Mouse (Mus musculus): Measurements from ENCODE around the gene Adora1. TPM values are rescaled to one million over a fixed set of nuclear protein-coding genes. Genes with fewer than 3 reads are reported as not detected.
A peak's percentile ranks its signal among the peaks of the same experiment; 100 is the strongest.

The Adora1 gene
- polyA plus RNA-seq, 1 experiment from 2014 or later, result 0.06 TPM

DNA sequence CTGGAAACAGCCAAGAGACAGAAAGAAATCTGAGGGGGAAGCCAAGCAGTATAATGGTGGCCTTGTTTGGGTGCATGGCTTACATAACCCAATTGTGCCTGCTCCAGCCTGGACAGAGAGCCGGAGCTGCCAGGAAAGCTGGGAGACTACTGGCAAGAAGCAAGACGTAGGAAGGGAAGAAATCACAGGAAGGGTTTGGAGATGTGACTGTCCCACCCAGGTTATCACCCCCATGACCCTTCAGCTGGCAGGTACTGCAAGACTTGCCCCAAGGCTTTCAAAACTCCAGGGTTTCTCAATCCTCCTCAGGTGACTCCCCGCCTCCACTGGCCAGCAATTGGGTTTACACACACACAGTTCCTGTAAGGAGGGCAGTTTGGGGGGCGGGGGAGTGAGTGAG lies 53.2 kb downstream of the Adora1 start, which contains the start of gene Chil1:
Gene Chil1, plus strand, starts transcription at position 152 of the 400 bp plus-strand sequence.
- no peak within 1 kb of the TSS for H3K4me3 ChIP-seq
- ATAC-seq, result no peak
- WGBS (ENCODE audit: insufficient replicate concordance), result 59% methylated on average over 4 of the region's 4 CpGs

DNA sequence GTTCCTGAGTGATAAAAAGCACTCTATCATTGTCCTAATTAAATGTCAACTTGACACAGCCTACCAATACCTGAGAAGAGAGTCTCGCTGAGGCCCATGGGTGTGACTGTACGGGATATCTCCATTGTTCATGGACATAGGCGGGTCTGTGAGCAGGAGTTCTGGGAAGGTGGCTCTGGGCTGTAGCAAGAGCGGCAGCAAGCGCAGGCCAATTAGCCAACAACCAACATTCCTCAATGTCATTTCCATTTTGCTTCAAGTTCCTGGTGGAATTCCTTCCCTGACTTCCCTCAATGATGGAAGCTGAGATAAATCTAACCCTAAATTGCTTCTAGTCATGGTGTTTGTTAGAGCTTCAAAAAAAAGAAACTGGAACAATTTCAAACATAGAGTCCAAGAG lies 57.3 kb downstream of the Adora1 start:
- peaks cover 8% of the 10 kb centered on the region for H3K4me1 ChIP-seq
- no peak overlapping the region for H3K27ac ChIP-seq
- no peaks in the 10 kb centered on the region for H3K9me3 ChIP-seq (replicated peaks)
- WGBS (ENCODE audit: insufficient replicate concordance), result 74% methylated on average over 5 of the region's 5 CpGs
- H3K27me3 ChIP-seq (replicated peaks), result peaks cover 18% of the 10 kb centered on the region; the same call in 1 of the 2 replicates
- H3K9ac ChIP-seq, result no peak overlapping the region
- H3K4me2 ChIP-seq, result no peak overlapping the region
- no peak for ATAC-seq
- H3K36me3 ChIP-seq, result no peaks in the 10 kb centered on the region
- H3K4me3 ChIP-seq, result no peak overlapping the region

More for the DNA sequence above, 53.2 kb downstream of the Adora1 start, which contains the start of gene Chil1:
- H3K27ac ChIP-seq, result no peak within 1 kb of the TSS
- peaks cover 31% of the 10 kb centered on the region; the same call in 1 of the 2 replicates for H3K27me3 ChIP-seq (replicated peaks)
- no peaks in the 10 kb centered on the region for H3K36me3 ChIP-seq
- no peak within 1 kb of the TSS for H3K4me2 ChIP-seq
- no peaks in the 10 kb centered on the region for H3K9me3 ChIP-seq (replicated peaks)
- H3K9ac ChIP-seq, result no peak within 1 kb of the TSS
- peaks cover 8% of the 10 kb centered on the region for H3K4me1 ChIP-seq

DNA sequence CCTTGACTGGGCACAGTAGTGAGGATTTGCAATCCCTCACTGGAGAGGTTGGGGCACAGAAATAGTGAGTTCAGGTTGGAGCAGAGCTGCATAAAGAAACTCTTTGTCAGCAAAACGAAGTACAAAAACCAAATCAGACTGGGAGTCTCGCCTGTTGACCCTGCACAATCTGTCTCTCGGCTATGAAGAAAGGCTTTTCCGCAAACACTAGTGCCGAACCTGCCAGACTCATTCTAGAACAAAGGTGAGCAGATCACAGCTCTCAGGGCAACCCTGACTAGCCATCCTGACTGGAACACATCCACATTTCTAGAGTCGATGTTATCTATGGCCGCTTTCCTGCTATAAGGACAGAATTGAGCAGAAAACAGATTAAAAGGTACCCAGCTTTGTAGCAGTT lies 62.1 kb downstream of the Adora1 start:
- H3K4me2 ChIP-seq, result no peak overlapping the region
- no peak for ATAC-seq
- H3K36me3 ChIP-seq, result no peaks in the 10 kb centered on the region
- H3K4me3 ChIP-seq, result no peak overlapping the region
- 0 out of 2 replicates have a peak, but pooled peaks cover 9% of the 10 kb centered on the region for H3K27me3 ChIP-seq (replicated peaks)
- H3K27ac ChIP-seq, result no peak overlapping the region
- peaks cover 9% of the 10 kb centered on the region for H3K4me1 ChIP-seq
- no peak overlapping the region for H3K9ac ChIP-seq
- no peaks in the 10 kb centered on the region for H3K9me3 ChIP-seq (replicated peaks)
- 68% methylated on average over 7 of the region's 7 CpGs for WGBS (ENCODE audit: insufficient replicate concordance)

DNA sequence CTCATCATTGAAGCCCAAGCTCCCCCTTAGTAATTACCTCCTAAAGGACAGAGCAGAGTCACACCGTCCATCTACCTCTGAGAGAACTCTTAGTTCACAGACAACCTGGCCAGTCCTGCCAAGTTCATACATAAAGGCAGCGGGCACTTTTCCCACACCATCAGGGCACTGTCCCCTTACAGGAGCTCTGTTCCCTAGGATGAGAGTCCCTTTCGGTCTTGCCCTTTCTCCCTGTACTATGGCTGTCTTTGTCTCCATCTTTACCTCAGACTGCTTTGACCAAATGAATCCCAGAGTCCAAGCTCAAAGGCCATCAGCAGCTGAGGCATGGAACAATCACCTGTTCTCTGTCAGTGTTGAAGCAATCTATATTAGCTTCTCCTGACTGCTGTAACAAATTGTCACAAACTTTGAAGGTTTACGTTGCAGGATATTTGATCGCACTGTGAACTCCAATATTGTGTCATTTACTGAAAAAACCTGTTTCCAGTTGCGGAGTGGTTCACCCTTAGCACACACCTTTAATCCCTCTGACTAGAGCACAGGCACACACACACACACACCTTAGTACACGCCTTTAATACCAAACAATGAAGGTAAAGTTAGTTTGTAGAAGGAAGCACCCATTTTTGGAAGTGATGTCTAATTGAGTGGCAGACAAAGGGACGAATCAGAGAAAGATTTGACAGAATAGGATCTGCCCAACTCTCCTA lies 66.1 kb downstream of the Adora1 start:
- Histone ChIP-seq H3K4me2 (no peak overlapping the region), H3K36me3 (no peaks in the 10 kb centered on the region), H3K27ac (no peak overlapping the region), H3K9ac (no peak overlapping the region), H3K4me3 (no peak overlapping the region), H3K4me1 (peaks cover 19% of the 10 kb centered on the region), H3K27me3 (replicated peaks) (peaks cover 10% of the 10 kb centered on the region; the same call in 1 of the 2 replicates), H3K9me3 (replicated peaks) (no peaks in the 10 kb centered on the region)
- WGBS (ENCODE audit: insufficient replicate concordance), result 69% methylated on average over 8 of the region's 8 CpGs
- no peak for ATAC-seq

DNA sequence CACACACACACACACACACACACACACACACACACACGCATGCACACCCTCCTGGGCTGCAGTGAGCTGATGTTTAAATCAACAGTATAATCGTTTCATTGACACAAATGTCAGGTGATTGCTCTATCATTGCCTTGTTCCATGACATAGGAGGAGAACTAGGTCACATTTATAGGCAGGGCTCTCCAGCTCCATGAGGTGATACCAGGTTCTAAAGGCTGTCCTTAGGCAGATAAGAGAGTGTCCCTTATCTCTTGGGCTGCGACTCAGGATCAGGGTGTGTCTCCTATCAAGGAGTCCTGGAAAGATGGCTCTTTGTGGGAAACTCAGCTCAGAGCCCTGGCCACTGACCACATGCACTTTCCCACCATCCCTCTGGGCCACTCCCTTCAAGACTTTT lies 66.7 kb downstream of the Adora1 start:
- Histone ChIP-seq H3K4me3 (no peak overlapping the region), H3K4me1 (peaks cover 19% of the 10 kb centered on the region), H3K9me3 (replicated peaks) (no peaks in the 10 kb centered on the region), H3K9ac (no peak overlapping the region), H3K36me3 (no peaks in the 10 kb centered on the region), H3K27me3 (replicated peaks) (peaks cover 13% of the 10 kb centered on the region; the same call in 1 of the 2 replicates), H3K27ac (no peak overlapping the region), H3K4me2 (no peak overlapping the region)
- ATAC-seq, result peak; percentile 71; the same call in 1 of the 2 replicates
- WGBS (ENCODE audit: insufficient replicate concordance), result 36% methylated on average over 3 of the region's 3 CpGs

DNA sequence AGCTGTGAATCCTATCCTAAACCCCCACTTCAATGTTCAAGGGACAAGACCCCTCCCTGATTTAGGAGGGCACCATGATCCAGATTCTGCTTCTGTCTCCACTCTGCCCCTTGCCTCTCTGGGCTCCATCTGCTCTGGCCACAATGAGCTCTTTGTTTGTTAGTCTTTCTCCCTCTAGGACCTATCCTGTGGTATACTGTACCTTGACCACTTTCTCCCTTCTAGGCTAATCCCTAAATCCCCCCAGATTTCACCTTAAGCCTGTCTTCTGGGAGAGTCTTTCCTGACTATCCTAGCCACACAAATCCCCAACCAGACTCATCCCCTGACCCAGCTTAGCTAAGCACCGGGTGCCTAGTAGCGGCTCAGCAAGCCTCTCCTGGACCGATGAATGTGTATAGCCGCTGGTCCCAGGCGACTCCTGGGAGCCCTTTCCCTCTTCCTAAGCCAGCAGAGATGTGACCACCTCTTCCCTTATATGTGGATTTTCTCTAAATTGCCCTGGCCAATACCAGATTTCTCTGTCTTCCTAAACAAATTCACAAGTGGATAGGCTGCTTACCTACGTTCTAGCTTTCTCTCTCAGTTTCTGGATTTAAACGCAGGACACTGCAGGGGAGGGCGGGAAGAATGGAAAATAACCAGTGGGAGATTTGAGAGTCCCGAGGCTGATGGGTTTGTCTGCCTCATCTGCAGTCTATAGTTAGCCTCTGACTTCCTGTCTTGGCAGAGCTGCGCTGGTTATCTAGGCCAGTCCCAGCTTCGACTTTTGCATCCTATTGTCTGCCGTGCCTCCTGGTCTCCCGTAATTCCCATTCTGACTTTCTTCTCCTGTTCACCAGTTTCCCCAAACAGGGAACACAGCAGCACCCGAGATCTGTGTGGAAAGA lies 67.6 kb downstream of the Adora1 start:
- peaks cover 19% of the 10 kb centered on the region for H3K4me1 ChIP-seq
- 0 out of 2 replicates have a peak overlapping the region, but pooled peaks have one; percentile 9 for H3K4me2 ChIP-seq
- H3K4me3 ChIP-seq, result no peak overlapping the region
- 33% methylated on average over 14 of the region's 14 CpGs for WGBS (ENCODE audit: insufficient replicate concordance)
- no peak for ATAC-seq
- no peak overlapping the region for H3K27ac ChIP-seq
- H3K9me3 ChIP-seq (replicated peaks), result no peaks in the 10 kb centered on the region
- no peak overlapping the region for H3K9ac ChIP-seq
- H3K27me3 ChIP-seq (replicated peaks), result peaks cover 17% of the 10 kb centered on the region; the same call in 1 of the 2 replicates
- no peaks in the 10 kb centered on the region for H3K36me3 ChIP-seq

DNA sequence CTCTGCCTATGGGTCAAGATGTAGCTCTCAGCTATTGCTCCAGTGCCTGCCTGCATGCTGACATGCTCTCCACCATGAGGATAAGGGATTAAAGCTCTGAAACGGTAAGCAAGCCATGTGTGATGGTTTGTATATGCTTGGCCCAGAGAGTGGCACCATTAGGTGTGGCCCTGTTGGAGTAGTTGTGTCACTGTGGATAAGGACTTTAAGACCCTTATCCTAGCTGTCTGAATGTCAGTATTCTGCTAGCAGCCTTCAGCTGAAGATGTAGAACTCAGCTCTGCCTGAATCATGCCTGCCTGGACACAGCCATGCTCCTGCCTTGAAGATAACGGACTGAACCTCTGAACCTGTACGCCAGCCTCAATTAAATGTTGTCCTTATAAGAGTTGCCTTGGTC lies 68.7 kb downstream of the Adora1 start:
- Histone ChIP-seq H3K27me3 (replicated peaks) (peaks cover 17% of the 10 kb centered on the region; the same call in 1 of the 2 replicates), H3K9ac (no peak overlapping the region), H3K4me2 (no peak overlapping the region), H3K9me3 (replicated peaks) (no peaks in the 10 kb centered on the region), H3K36me3 (no peaks in the 10 kb centered on the region), H3K4me1 (peaks cover 19% of the 10 kb centered on the region), H3K4me3 (no peak overlapping the region), H3K27ac (no peak overlapping the region)
- peak; percentile 57 for ATAC-seq
- WGBS (ENCODE audit: insufficient replicate concordance), result 70% methylated on average over 3 of the region's 3 CpGs

DNA sequence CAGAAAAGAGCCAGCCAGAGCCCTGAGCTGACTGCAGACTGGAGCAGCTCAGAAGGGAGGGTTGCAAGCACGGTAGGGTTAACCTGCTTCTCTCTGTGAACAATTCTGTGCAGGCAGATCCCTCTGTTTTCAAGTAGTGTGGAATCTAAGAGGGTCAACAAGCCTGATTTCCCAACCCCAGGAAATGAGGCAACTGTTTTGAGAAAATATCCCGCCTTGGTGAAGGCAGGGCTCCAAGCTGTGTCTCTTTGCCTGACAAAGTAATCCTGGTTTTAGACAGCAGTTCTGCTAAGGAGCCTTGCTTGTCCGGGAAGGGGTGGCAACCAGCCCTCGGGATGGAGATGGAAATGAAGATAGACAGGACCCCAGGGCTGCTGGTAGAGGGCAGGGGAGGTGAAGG lies 70.8 kb downstream of the Adora1 start:
- WGBS (ENCODE audit: insufficient replicate concordance), result 53% methylated on average over 4 of the region's 4 CpGs
- no peak for ATAC-seq
- peaks cover 19% of the 10 kb centered on the region for H3K4me1 ChIP-seq
- H3K4me2 ChIP-seq, result no peak overlapping the region
- H3K9ac ChIP-seq, result no peak overlapping the region
- H3K9me3 ChIP-seq (replicated peaks), result no peaks in the 10 kb centered on the region
- H3K4me3 ChIP-seq, result no peak overlapping the region
- no peak overlapping the region for H3K27ac ChIP-seq
- H3K27me3 ChIP-seq (replicated peaks), result peaks cover 25% of the 10 kb centered on the region
- H3K36me3 ChIP-seq, result no peaks in the 10 kb centered on the region

DNA sequence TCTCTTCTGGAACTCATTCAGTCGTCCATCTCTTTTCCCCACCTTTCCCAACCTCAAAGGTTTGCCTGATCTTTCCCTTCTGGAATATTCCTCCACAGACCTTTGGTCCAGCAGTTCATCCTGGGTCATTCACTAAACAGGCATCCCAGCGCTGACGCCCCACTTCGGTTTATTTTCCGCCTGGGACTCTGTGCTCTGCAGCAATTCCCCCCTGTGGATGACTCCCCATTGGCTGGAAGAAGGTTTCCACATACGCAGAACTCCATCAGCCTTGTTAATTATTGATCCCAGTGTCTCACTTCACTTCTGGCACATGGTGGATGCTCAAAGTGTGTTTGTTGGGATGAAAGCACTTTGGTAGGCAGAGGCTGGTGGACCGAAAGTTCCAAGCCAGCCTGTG lies 71.8 kb downstream of the Adora1 start:
- ATAC-seq, result no peak
- Histone ChIP-seq H3K9me3 (replicated peaks) (no peaks in the 10 kb centered on the region), H3K4me3 (no peak overlapping the region), H3K27me3 (replicated peaks) (peaks cover 27% of the 10 kb centered on the region), H3K27ac (no peak overlapping the region), H3K9ac (no peak overlapping the region), H3K36me3 (no peaks in the 10 kb centered on the region), H3K4me2 (no peak overlapping the region), H3K4me1 (peaks cover 14% of the 10 kb centered on the region)
- 71% methylated on average over 7 of the region's 7 CpGs for WGBS (ENCODE audit: insufficient replicate concordance)

DNA sequence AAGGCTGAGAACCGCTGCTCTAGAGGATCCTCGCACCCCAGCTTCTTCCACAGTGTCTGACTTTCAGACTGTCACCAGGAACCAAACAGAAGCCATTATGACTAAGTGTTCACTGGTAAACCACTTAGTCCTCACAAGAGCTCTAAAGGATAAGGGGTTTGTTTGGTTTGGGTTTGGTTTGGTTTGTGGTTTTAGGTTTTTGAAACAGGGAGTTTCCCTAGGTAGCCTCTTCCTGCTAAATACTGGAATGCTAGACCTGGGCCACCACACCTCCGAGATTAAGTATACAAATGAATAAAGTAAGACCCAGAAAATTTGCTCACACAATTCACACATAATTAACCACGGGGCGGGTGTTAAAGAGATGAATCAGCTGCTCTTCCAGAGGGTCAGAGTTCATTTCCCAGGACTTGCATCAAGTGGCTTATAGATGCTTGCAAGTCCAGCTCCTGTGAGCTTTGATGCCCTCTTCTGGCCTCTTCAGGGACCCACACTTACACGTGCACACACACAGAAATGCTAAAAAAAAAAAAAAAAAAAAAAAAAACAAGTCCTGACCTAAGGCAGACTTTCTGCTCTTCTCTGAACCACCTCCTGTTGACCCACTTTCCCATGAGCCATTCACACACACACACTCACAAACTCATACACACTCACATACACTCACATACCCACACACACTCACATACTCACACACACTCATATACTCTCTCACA lies 72.6 kb downstream of the Adora1 start:
- Histone ChIP-seq H3K9ac (no peak overlapping the region), H3K4me1 (peaks cover 6% of the 10 kb centered on the region; the same call in 1 of the 2 replicates), H3K27ac (no peak overlapping the region), H3K9me3 (replicated peaks) (no peaks in the 10 kb centered on the region), H3K27me3 (replicated peaks) (peaks cover 27% of the 10 kb centered on the region), H3K4me2 (no peak overlapping the region), H3K36me3 (no peaks in the 10 kb centered on the region), H3K4me3 (no peak overlapping the region)
- ATAC-seq, result no peak
- WGBS (ENCODE audit: insufficient replicate concordance), result 65% methylated on average over 6 of the region's 6 CpGs

DNA sequence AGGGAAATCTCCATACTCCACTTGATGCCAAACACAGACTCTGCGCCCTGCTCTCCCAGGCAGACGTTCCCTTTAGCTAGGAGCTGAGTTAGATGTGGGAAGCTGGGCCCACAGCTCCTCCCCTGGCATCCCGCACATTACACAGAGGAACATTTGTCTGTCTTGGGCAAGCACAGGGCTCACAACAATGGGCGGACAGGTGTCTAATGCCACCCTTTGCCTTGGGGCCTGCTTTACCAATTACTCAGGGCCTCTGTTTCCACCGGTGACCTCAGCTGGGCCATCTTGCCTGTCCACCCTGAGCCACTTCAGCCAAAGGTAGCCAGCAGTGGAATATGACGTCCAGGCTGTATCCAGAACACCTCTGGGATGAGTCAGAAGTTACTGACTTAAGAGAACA lies 73.8 kb downstream of the Adora1 start:
- H3K27ac ChIP-seq, result no peak overlapping the region
- no peaks in the 10 kb centered on the region for H3K4me1 ChIP-seq
- H3K9me3 ChIP-seq (replicated peaks), result no peaks in the 10 kb centered on the region
- H3K27me3 ChIP-seq (replicated peaks), result peaks cover 24% of the 10 kb centered on the region
- 64% methylated on average over 6 of the region's 6 CpGs for WGBS (ENCODE audit: insufficient replicate concordance)
- no peaks in the 10 kb centered on the region for H3K36me3 ChIP-seq
- ATAC-seq, result no peak
- H3K4me2 ChIP-seq, result no peak overlapping the region
- H3K4me3 ChIP-seq, result no peak overlapping the region
- no peak overlapping the region for H3K9ac ChIP-seq

Data from liver, embryonic 12.5 days (tissue).